Mouse (Mus musculus) MEL (cell line): ENCODE data around the gene Kifc5b.

ENCODE experiments used
- EP300 ChIP-seq, 2 experiments: IDR thresholded peaks; 2 replicates each; pipeline ENCODE4 v1.6.1; 2011; ENCODE audit warnings: improper control_type of control experiment in 2 of 2, low read length in 2 of 2, low read depth in 1 of 2, mild to moderate bottlenecking in 1 of 2
- MYC ChIP-seq: IDR thresholded peaks from 2 replicates; pipeline ENCODE4 v1.6.1; 2011; ENCODE audit warnings: low read depth, mild to moderate bottlenecking, low read length, improper control_type of control experiment, moderate library complexity
- POLR2A ChIP-seq, 2 experiments: IDR thresholded peaks; 2 replicates each; pipeline ENCODE4 v1.6.1; 2011 to 2012; ENCODE audit warnings: low read length in 2 of 2, mild to moderate bottlenecking in 2 of 2, control low read depth in 1 of 2, improper control_type of control experiment in 1 of 2, low read depth in 1 of 2, moderate library complexity in 1 of 2; ENCODE audit not compliant: control insufficient read depth in 1 of 2, insufficient read depth in 1 of 2, poor library complexity in 1 of 2

DNA sequence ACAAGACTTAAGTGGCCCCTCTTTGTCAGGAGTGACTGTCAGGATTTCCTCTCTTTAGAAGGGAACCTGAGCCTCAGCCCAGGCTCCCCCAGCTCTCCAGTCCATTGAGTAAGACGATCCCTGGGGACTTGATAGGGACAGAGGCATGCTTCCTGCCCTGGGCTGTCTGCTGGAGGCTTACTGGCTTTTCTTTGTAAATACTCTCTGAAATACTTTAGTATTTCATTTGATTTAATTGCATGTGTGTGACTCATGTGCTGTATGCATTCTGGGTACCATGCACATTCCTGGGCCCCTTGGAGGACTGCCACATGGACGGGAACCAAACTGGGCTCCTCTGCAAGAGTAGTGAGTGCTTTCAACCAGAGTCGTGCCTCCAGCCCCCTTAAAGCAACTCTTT lies 29.0 kb upstream of the Kifc5b start:
- TF ChIP-seq POLR2A (IDR thresholded peaks at IDR 0.05; ENCODE audit: control insufficient read depth in 1 of 2, insufficient read depth in 1 of 2, low read depth in 1 of 2, low read length in 2 of 2, poor library complexity in 1 of 2) = no peak
- no peak for TF ChIP-seq MYC
- TF ChIP-seq EP300 (IDR thresholded peaks at IDR 0.05; ENCODE audit: low read depth in 1 of 2, low read length in 2 of 2) = no peak
